ENCODE assay signal across 8 mouse cellular contexts in genomic region chr17:56023386-56023785, GRCm38 (mm10). TPM values are rescaled to one million over a fixed set of nuclear protein-coding genes. Genes with fewer than 3 reads are reported as not detected.
DNase-seq lines count a peak whose midpoint lies in the region; ATAC-seq and TF ChIP-seq lines count a peak whose summit lies in the region.
"Had no signal": no experiment of that assay in that cellular context is flagged by ENCODE, and none has a peak within 500 bp of the region (broad histone marks: within the 10 kb centered on the region; RNA-seq: fewer than 3 reads in every experiment).

No protein-coding gene starts in this region.

- peaks cover 5% of the 10 kb centered on the region; the same call in 1 of the 2 replicates for H3K4me1 ChIP-seq in kidney, postnatal 0 days (replicated peaks; ENCODE audit: insufficient read depth, low read length)
- peaks cover 33% of the 10 kb centered on the region for H3K4me1 ChIP-seq in embryonic facial prominence, embryonic 15.5 days

- no peak for ATAC-seq in kidney, postnatal 0 days (replicated peaks; ENCODE audit: low FRiP score, low read depth)
- ATAC-seq in embryonic facial prominence, embryonic 15.5 days (ENCODE audit: insufficient number of reproducible peaks, low FRiP score, low TSS enrichment, low read depth): no peak

- no peak overlapping the region for H3K4me3 ChIP-seq in kidney, postnatal 0 days (replicated peaks; ENCODE audit: low read depth, low read length)
- H3K4me3 ChIP-seq in embryonic facial prominence, embryonic 15.5 days (replicated peaks): no peak overlapping the region

- H3K27me3 ChIP-seq in kidney, postnatal 0 days (ENCODE audit: insufficient read depth, low read length): no peaks in the 10 kb centered on the region
- H3K27me3 ChIP-seq in embryonic facial prominence, embryonic 15.5 days: no peaks in the 10 kb centered on the region

- H3K9me3 ChIP-seq in kidney, postnatal 0 days (replicated peaks; ENCODE audit: low read length): no peaks in the 10 kb centered on the region
- H3K9me3 ChIP-seq in embryonic facial prominence, embryonic 15.5 days (replicated peaks): no peaks in the 10 kb centered on the region

- no peak overlapping the region for H3K9ac ChIP-seq in kidney, postnatal 0 days (ENCODE audit: low read depth, low read length)
- no peak overlapping the region for H3K9ac ChIP-seq in embryonic facial prominence, embryonic 15.5 days
- H3K9ac ChIP-seq: liver, embryonic 14.5 days had no signal

- no peak for DNase-seq in kidney, postnatal 0 days (ENCODE audit: low spot score)
- DNase-seq in kidney, adult 18-20 months: no peak
- peak; percentile 37 for DNase-seq in T-cell, adult 2 months (ENCODE audit: low spot score)
- peak; percentile 56 to 58 for DNase-seq in lung, postnatal 4 days
- no peak for DNase-seq in frontal cortex, adult 2 months (ENCODE audit: extremely low spot score in 1 of 2, low spot score in 1 of 2)
- DNase-seq in Muller cell, postnatal 12 days (ENCODE audit: inconsistent ontology term): no peak

- WGBS in kidney, postnatal 0 days: 72% methylated on average over 5 of the region's 5 CpGs
- 72% methylated on average over 5 of the region's 5 CpGs for WGBS in embryonic facial prominence, embryonic 15.5 days

- no peak for TF ChIP-seq CTCF in kidney, postnatal 0 days (IDR thresholded peaks at IDR 0.05; ENCODE audit: low read depth)

- peak overlapping the region; percentile 8; the same call in 1 of the 2 replicates for H3K27ac ChIP-seq in kidney, postnatal 0 days
- H3K27ac ChIP-seq in embryonic facial prominence, embryonic 15.5 days (replicated peaks): 0 out of 2 replicates have a peak overlapping the region, but pooled peaks have one; percentile 8
- H3K27ac ChIP-seq: liver, embryonic 14.5 days had no signal

- H3K4me2 ChIP-seq in kidney, postnatal 0 days (ENCODE audit: low read length): no peak overlapping the region
- no peak overlapping the region for H3K4me2 ChIP-seq in embryonic facial prominence, embryonic 15.5 days (replicated peaks)

- H3K36me3 ChIP-seq in kidney, postnatal 0 days (ENCODE audit: insufficient read depth, low read length): peaks cover 19% of the 10 kb centered on the region
- peaks cover 29% of the 10 kb centered on the region for H3K36me3 ChIP-seq in embryonic facial prominence, embryonic 15.5 days

RNA-seq across cellular contexts. Expression of gene Sh3gl1, which starts 13.0 kb away (rescaled TPM):
- polyA plus RNA-seq in kidney, postnatal 0 days (2015; fragmentation: Nextera tagmentation; extraction: Ambion mirVana): 115 and 129 TPM in 2 replicates
- polyA plus RNA-seq in embryonic facial prominence, embryonic 15.5 days (2015; fragmentation: Nextera tagmentation; extraction: Ambion mirVana): 194 and 201 TPM in 2 replicates
- polyA plus RNA-seq in frontal cortex, adult 2 months (2012; rRNA removed): 46.0 and 50.7 TPM in 2 replicates

RNA-seq across cellular contexts. Expression of gene Chaf1a, which starts 16.9 kb away (rescaled TPM):
- polyA plus RNA-seq in kidney, postnatal 0 days (2015; fragmentation: Nextera tagmentation; extraction: Ambion mirVana): 11.1 and 11.2 TPM in 2 replicates
- polyA plus RNA-seq in embryonic facial prominence, embryonic 15.5 days (2015; fragmentation: Nextera tagmentation; extraction: Ambion mirVana): 21.6 and 23.0 TPM in 2 replicates
- 2.7 and 2.8 TPM in 2 replicates for polyA plus RNA-seq in frontal cortex, adult 2 months (2012; rRNA removed)

RNA-seq across cellular contexts. Expression of gene Mpnd, which starts 17.9 kb away (rescaled TPM):
- polyA plus RNA-seq in kidney, postnatal 0 days (2015; fragmentation: Nextera tagmentation; extraction: Ambion mirVana): 75.6 and 83.9 TPM in 2 replicates
- 91.3 and 97.2 TPM in 2 replicates for polyA plus RNA-seq in embryonic facial prominence, embryonic 15.5 days (2015; fragmentation: Nextera tagmentation; extraction: Ambion mirVana)
- 126 and 132 TPM in 2 replicates for polyA plus RNA-seq in frontal cortex, adult 2 months (2012; rRNA removed)

RNA-seq across cellular contexts. Expression of gene Stap2, which starts 18.0 kb away (rescaled TPM):
- polyA plus RNA-seq in kidney, postnatal 0 days (2015; fragmentation: Nextera tagmentation; extraction: Ambion mirVana): 21.8 and 22.0 TPM in 2 replicates
- 23.6 and 24.5 TPM in 2 replicates for polyA plus RNA-seq in embryonic facial prominence, embryonic 15.5 days (2015; fragmentation: Nextera tagmentation; extraction: Ambion mirVana)
- 4.7 and 5.3 TPM in 2 replicates for polyA plus RNA-seq in frontal cortex, adult 2 months (2012; rRNA removed)

RNA-seq across cellular contexts. Expression of gene Fsd1, which starts 37.1 kb away (rescaled TPM):
- 6.7 and 7.2 TPM in 2 replicates for polyA plus RNA-seq in kidney, postnatal 0 days (2015; fragmentation: Nextera tagmentation; extraction: Ambion mirVana)
- polyA plus RNA-seq in embryonic facial prominence, embryonic 15.5 days (2015; fragmentation: Nextera tagmentation; extraction: Ambion mirVana): 12.5 and 16.8 TPM in 2 replicates
- 57.8 and 68.7 TPM in 2 replicates for polyA plus RNA-seq in frontal cortex, adult 2 months (2012; rRNA removed)

Comparison
In these comparisons a context has a peak if more than half of its experiments do, and no peak if none do; other contexts are left out.
1. DNase-seq: peak in T-cell, adult 2 months (single experiment) and lung, postnatal 4 days (2 of 2); none in kidney, postnatal 0 days (single experiment), kidney, adult 18-20 months (single experiment), frontal cortex, adult 2 months (0 of 2) and Muller cell, postnatal 12 days (single experiment).